Mouse (Mus musculus) bone marrow, adult 2 months (tissue): ENCODE data around the gene Dtnb.

Source experiments
- CTCF ChIP-seq: fragments of 200-500 bp; IDR thresholded peaks from 2 replicates; pipeline ENCODE4 v1.5.1; 2011; ENCODE audit warnings: low read length, control low read depth; ENCODE audit not compliant: control insufficient read depth, insufficient read depth
- POLR2A ChIP-seq: fragments of 200-500 bp; IDR thresholded peaks from 2 replicates; pipeline ENCODE4 v1.6.1; 2011; ENCODE audit warnings: low read depth, mild to moderate bottlenecking, control low read depth, low read length, borderline replicate concordance; ENCODE audit not compliant: control insufficient read depth

DNA sequence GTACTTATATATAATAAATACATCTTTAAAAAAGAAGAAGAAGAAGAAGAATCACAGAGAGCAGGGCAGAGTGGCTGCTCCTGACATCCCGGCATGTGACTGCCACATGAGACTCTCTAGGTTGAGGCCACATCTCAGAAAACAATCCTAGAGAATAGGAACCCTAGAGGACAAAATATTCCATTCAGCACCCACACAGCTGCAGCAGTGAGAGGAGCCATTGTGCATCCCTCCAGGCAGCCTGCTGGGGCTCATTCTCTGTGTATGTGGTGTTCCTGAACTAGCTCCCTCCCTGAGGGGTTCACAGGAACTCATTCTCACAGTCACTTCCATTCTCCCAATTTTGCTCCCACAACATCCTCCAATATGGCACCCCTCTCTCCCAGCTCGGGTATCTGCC lies 198.4 kb downstream of the Dtnb start:
- TF ChIP-seq CTCF (no peak), POLR2A (no peak)
